Mouse (Mus musculus): ENCODE data around the gene Cyp24a1. TPM values are rescaled to one million over a fixed set of nuclear protein-coding genes. Genes with fewer than 3 reads are reported as not detected.

Cyp24a1 gene
- 0.08 and 0.11 TPM in 2 replicates for polyA plus RNA-seq (2012; rRNA removed)

GRCm38 (mm10) chr2:170497091-170497566 lies at the start of gene Cyp24a1:
TSS of gene Cyp24a1 (minus strand) at chr2:170497145.
- DNase-seq (ENCODE audit: extremely low spot score in 1 of 2, low spot score in 1 of 2), result no peak

GRCm38 (mm10) chr2:170545745-170546144 lies 48.8 kb upstream of the Cyp24a1 start:
- no peak for DNase-seq (ENCODE audit: extremely low spot score in 1 of 2, low spot score in 1 of 2)

GRCm38 (mm10) chr2:170544950-170545349 lies 48.0 kb upstream of the Cyp24a1 start:
- DNase-seq (ENCODE audit: extremely low spot score in 1 of 2, low spot score in 1 of 2), result no peak

GRCm38 (mm10) chr2:170544159-170544558 lies 47.2 kb upstream of the Cyp24a1 start:
- no peak for DNase-seq (ENCODE audit: extremely low spot score in 1 of 2, low spot score in 1 of 2)

- no peak for DNase-seq (ENCODE audit: extremely low spot score in 1 of 2, low spot score in 1 of 2)
These were observed 46.7 kb upstream of the Cyp24a1 start for GRCm38 (mm10) chr2:170543625-170544024.

GRCm38 (mm10) chr2:170539211-170539610 lies 42.3 kb upstream of the Cyp24a1 start:
- DNase-seq (ENCODE audit: extremely low spot score in 1 of 2, low spot score in 1 of 2), result peak; percentile 42 to 80

GRCm38 (mm10) chr2:170535841-170536240 lies 38.9 kb upstream of the Cyp24a1 start:
- DNase-seq (ENCODE audit: extremely low spot score in 1 of 2, low spot score in 1 of 2), result no peak

- no peak for DNase-seq (ENCODE audit: extremely low spot score in 1 of 2, low spot score in 1 of 2)
These were observed 37.8 kb upstream of the Cyp24a1 start for GRCm38 (mm10) chr2:170534803-170535174.

- DNase-seq (ENCODE audit: extremely low spot score in 1 of 2, low spot score in 1 of 2), result peak in 1 of 2 experiments; percentile 21
These were observed 37.3 kb upstream of the Cyp24a1 start for GRCm38 (mm10) chr2:170534116-170534802.

GRCm38 (mm10) chr2:170530256-170530655 lies 33.3 kb upstream of the Cyp24a1 start:
- no peak for DNase-seq (ENCODE audit: extremely low spot score in 1 of 2, low spot score in 1 of 2)

GRCm38 (mm10) chr2:170529766-170530165 lies 32.8 kb upstream of the Cyp24a1 start:
- DNase-seq (ENCODE audit: extremely low spot score in 1 of 2, low spot score in 1 of 2), result no peak

GRCm38 (mm10) chr2:170528061-170528460 lies 31.1 kb upstream of the Cyp24a1 start:
- DNase-seq (ENCODE audit: extremely low spot score in 1 of 2, low spot score in 1 of 2), result no peak

GRCm38 (mm10) chr2:170526513-170526912 lies 29.6 kb upstream of the Cyp24a1 start:
- no peak for DNase-seq (ENCODE audit: extremely low spot score in 1 of 2, low spot score in 1 of 2)

GRCm38 (mm10) chr2:170520321-170520971 lies 23.5 kb upstream of the Cyp24a1 start:
- peak in 1 of 2 experiments; percentile 81 for DNase-seq (ENCODE audit: extremely low spot score in 1 of 2, low spot score in 1 of 2)

- DNase-seq (ENCODE audit: extremely low spot score in 1 of 2, low spot score in 1 of 2), result no peak
These were observed 16.8 kb upstream of the Cyp24a1 start for GRCm38 (mm10) chr2:170513756-170514155.

GRCm38 (mm10) chr2:170511073-170511891 lies 14.3 kb upstream of the Cyp24a1 start:
- peak; percentile 67 to 97 for DNase-seq (ENCODE audit: extremely low spot score in 1 of 2, low spot score in 1 of 2)

- peak; percentile 84 to 99 for DNase-seq (ENCODE audit: extremely low spot score in 1 of 2, low spot score in 1 of 2)
These were observed 11.9 kb upstream of the Cyp24a1 start for GRCm38 (mm10) chr2:170508821-170509220.

GRCm38 (mm10) chr2:170507734-170508133 lies 10.8 kb upstream of the Cyp24a1 start:
- DNase-seq (ENCODE audit: extremely low spot score in 1 of 2, low spot score in 1 of 2), result peak; percentile 45 to 95

GRCm38 (mm10) chr2:170503983-170504382 lies 7.0 kb upstream of the Cyp24a1 start:
- DNase-seq (ENCODE audit: extremely low spot score in 1 of 2, low spot score in 1 of 2), result no peak

- DNase-seq (ENCODE audit: extremely low spot score in 1 of 2, low spot score in 1 of 2), result peak in 1 of 2 experiments; percentile 19
These were observed 6.4 kb upstream of the Cyp24a1 start for GRCm38 (mm10) chr2:170503343-170503742.

- no peak for DNase-seq (ENCODE audit: extremely low spot score in 1 of 2, low spot score in 1 of 2)
These were observed 1.1 kb upstream of the Cyp24a1 start for GRCm38 (mm10) chr2:170498011-170498410.
